Mouse (Mus musculus): ENCODE results near the gene Rtn4rl1. TPM values are rescaled to one million over a fixed set of nuclear protein-coding genes. Genes with fewer than 3 reads are reported as not detected.

The Rtn4rl1 gene
- polyA plus RNA-seq, 1 experiment: 0.40 TPM

DNA sequence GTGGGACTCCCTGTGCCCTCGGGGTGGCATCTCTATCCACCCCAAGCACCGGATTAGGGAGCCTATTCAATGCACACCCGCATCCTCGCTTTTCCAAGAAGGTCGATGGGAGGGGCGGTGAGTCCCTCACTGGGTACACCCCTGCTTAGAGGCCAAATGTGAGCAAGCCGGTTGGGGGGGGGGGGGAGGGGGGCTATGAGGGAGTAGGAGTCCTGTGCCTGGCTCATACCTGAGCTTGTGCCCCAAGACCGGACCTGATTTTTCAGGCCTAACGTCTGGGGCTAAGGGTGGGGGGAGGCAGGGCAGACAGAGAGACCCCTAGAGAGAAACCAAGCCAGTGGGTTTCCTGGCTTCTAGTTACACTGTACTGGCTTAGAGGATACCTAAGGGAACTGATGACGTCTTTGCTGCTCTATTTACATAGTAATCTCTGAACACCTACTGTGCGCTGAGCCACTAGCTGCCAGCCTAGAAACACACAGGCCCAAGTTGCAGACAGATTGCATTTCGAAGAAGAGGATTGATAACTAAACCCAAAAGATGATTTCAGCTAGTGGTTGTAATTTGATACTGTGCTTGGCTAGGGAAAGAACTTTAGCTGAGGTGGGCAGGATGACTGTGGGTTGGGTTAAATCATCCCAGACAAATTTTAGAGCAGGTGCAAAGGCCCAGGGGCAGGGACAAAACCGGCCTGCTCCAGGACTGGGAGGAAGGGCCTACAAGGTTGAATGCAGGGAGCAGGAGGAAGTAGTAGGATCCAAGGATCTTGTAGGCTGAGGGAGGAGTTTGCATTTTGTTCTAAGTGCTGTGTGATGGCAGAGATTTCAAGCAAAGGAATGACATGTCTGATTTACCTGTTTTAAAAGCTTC lies 20.7 kb downstream of the Rtn4rl1 start:
- Histone ChIP-seq H3ac (ENCODE audit: control insufficient read depth, insufficient read length, low read depth) (no peak overlapping the region), H3K79me3 (ENCODE audit: low read depth) (no peaks in the 10 kb centered on the region), H3K36me3 (ENCODE audit: control insufficient read depth, insufficient read depth) (no peaks in the 10 kb centered on the region), H3K4me3 (ENCODE audit: insufficient read depth, poor library complexity, severe bottlenecking) (no peak overlapping the region), H3K27me3 (ENCODE audit: control insufficient read depth, insufficient read depth, insufficient read length) (no peaks in the 10 kb centered on the region), H3K79me2 (ENCODE audit: control insufficient read depth, insufficient read depth) (no peaks in the 10 kb centered on the region)
- TF ChIP-seq MAX (IDR thresholded peaks at IDR 0.05) (no peak), MYOD1 (IDR thresholded peaks at IDR 0.05; ENCODE audit: control insufficient read depth, insufficient read length, low read depth) (no peak), CTCF (IDR thresholded peaks at IDR 0.05; ENCODE audit: control insufficient read depth, insufficient read depth, insufficient read length) (no peak), CEBPB (IDR thresholded peaks at IDR 0.05; ENCODE audit: low read depth) (no peak), USF1 (IDR thresholded peaks at IDR 0.05; ENCODE audit: low read depth) (no peak), MYOG (IDR thresholded peaks at IDR 0.05; ENCODE audit: control insufficient read depth, extremely low read depth, insufficient read length) (no peak), FOSL1 (IDR thresholded peaks at IDR 0.05; ENCODE audit: insufficient read depth, low read length, poor library complexity, severe bottlenecking) (no peak)

DNA sequence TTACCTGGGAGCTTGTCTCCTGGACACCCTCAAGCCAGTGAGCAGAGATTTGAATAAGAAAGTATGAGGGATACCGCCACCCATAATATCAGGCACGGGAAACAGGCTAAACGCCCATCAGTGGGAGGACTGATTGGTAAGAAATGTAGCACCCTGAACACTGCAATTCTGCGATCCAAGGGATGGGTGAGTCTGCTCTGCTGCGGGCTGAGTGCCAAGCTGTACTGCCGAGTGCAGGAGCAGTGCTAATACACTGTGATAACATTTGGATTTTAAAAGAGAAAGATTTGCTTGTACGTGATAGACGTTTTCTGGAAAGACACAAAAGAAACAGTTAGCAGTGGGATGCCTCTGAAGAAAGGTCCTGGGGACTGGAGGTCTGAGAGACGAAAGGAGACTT lies 26.5 kb downstream of the Rtn4rl1 start:
- TF ChIP-seq CTCF (IDR thresholded peaks at IDR 0.05; ENCODE audit: control insufficient read depth, insufficient read depth, insufficient read length) (no peak), MYOD1 (IDR thresholded peaks at IDR 0.05; ENCODE audit: control insufficient read depth, insufficient read length, low read depth) (no peak), USF1 (IDR thresholded peaks at IDR 0.05; ENCODE audit: low read depth) (no peak), MYOG (IDR thresholded peaks at IDR 0.05; ENCODE audit: control insufficient read depth, extremely low read depth, insufficient read length) (no peak), MAX (IDR thresholded peaks at IDR 0.05) (no peak), CEBPB (IDR thresholded peaks at IDR 0.05; ENCODE audit: low read depth) (no peak), FOSL1 (IDR thresholded peaks at IDR 0.05; ENCODE audit: insufficient read depth, low read length, poor library complexity, severe bottlenecking) (no peak)
- no peaks in the 10 kb centered on the region for H3K27me3 ChIP-seq (ENCODE audit: control insufficient read depth, insufficient read depth, insufficient read length)
- no peak overlapping the region for H3ac ChIP-seq (ENCODE audit: control insufficient read depth, insufficient read length, low read depth)
- H3K36me3 ChIP-seq (ENCODE audit: control insufficient read depth, insufficient read depth): no peaks in the 10 kb centered on the region
- H3K79me2 ChIP-seq (ENCODE audit: control insufficient read depth, insufficient read depth): no peaks in the 10 kb centered on the region
- no peaks in the 10 kb centered on the region for H3K79me3 ChIP-seq (ENCODE audit: low read depth)
- H3K4me3 ChIP-seq (ENCODE audit: insufficient read depth, poor library complexity, severe bottlenecking): no peak overlapping the region

DNA sequence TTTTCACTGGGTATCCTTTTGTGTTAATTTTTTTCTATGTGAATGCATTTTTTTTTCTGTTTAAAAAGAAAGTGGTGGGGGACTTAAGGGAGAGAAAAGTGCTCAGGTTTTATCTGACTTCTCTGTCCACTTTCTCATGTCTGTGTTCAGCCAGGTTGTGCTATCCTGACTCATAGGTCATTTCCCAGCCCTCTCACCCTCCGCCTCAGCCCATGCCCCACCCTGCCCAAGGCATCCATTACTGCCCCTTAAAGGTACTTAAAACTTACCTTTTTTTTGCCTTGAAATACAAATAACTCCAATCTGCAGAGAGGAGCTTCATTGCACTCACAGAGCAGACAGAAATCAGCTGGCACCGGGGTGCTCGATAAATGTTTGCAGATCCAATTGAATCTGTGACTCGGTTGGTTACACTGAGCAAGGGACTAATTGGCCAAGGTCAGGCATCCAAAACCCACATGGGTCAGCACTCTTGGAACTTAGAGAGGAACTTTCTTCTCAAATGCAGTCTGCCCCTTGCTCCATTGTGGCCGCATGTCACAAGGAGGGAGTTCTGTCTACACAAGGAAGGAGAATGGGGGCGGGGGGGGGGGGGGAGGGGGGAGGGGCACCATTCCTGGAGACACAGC lies 27.0 kb downstream of the Rtn4rl1 start:
- Histone ChIP-seq H3K79me2 (ENCODE audit: control insufficient read depth, insufficient read depth) (no peaks in the 10 kb centered on the region), H3ac (ENCODE audit: control insufficient read depth, insufficient read length, low read depth) (no peak overlapping the region), H3K4me3 (ENCODE audit: insufficient read depth, poor library complexity, severe bottlenecking) (no peak overlapping the region), H3K27me3 (ENCODE audit: control insufficient read depth, insufficient read depth, insufficient read length) (no peaks in the 10 kb centered on the region), H3K36me3 (ENCODE audit: control insufficient read depth, insufficient read depth) (no peaks in the 10 kb centered on the region), H3K79me3 (ENCODE audit: low read depth) (no peaks in the 10 kb centered on the region)
- TF ChIP-seq CTCF (IDR thresholded peaks at IDR 0.05; ENCODE audit: control insufficient read depth, insufficient read depth, insufficient read length) (no peak), CEBPB (IDR thresholded peaks at IDR 0.05; ENCODE audit: low read depth) (no peak), MYOG (IDR thresholded peaks at IDR 0.05; ENCODE audit: control insufficient read depth, extremely low read depth, insufficient read length) (no peak), FOSL1 (IDR thresholded peaks at IDR 0.05; ENCODE audit: insufficient read depth, low read length, poor library complexity, severe bottlenecking) (no peak), MYOD1 (IDR thresholded peaks at IDR 0.05; ENCODE audit: control insufficient read depth, insufficient read length, low read depth) (no peak), MAX (IDR thresholded peaks at IDR 0.05) (no peak), USF1 (IDR thresholded peaks at IDR 0.05; ENCODE audit: low read depth) (no peak)

DNA sequence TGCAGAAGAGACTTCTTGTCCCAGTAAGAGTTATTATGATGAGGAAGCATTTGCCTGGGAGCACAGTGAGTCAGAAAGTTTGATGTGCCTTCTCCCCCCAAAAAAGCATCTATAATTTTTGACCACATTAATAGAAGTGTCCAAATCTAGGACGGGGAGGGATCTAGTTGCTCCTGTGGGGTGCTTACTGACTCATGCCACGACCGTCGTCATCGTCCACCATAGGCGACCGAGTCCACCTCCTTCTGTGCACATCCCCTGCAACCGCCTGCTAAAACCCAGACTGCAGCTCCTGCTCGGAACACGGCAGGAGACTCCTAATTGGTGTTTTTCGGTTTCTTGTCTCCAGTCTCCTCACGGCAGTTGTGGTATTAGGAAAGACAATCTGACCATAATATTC lies 30.5 kb downstream of the Rtn4rl1 start:
- no peaks in the 10 kb centered on the region for H3K36me3 ChIP-seq (ENCODE audit: control insufficient read depth, insufficient read depth)
- TF ChIP-seq USF1 (IDR thresholded peaks at IDR 0.05; ENCODE audit: low read depth) (no peak), MAX (IDR thresholded peaks at IDR 0.05) (no peak), CTCF (IDR thresholded peaks at IDR 0.05; ENCODE audit: control insufficient read depth, insufficient read depth, insufficient read length) (no peak), FOSL1 (IDR thresholded peaks at IDR 0.05; ENCODE audit: insufficient read depth, low read length, poor library complexity, severe bottlenecking) (no peak), MYOD1 (IDR thresholded peaks at IDR 0.05; ENCODE audit: control insufficient read depth, insufficient read length, low read depth) (no peak), CEBPB (IDR thresholded peaks at IDR 0.05; ENCODE audit: low read depth) (no peak), MYOG (IDR thresholded peaks at IDR 0.05; ENCODE audit: control insufficient read depth, extremely low read depth, insufficient read length) (no peak)
- no peaks in the 10 kb centered on the region for H3K79me2 ChIP-seq (ENCODE audit: control insufficient read depth, insufficient read depth)
- no peak overlapping the region for H3ac ChIP-seq (ENCODE audit: control insufficient read depth, insufficient read length, low read depth)
- H3K27me3 ChIP-seq (ENCODE audit: control insufficient read depth, insufficient read depth, insufficient read length): no peaks in the 10 kb centered on the region
- no peaks in the 10 kb centered on the region for H3K79me3 ChIP-seq (ENCODE audit: low read depth)
- H3K4me3 ChIP-seq (ENCODE audit: insufficient read depth, poor library complexity, severe bottlenecking): no peak overlapping the region

DNA sequence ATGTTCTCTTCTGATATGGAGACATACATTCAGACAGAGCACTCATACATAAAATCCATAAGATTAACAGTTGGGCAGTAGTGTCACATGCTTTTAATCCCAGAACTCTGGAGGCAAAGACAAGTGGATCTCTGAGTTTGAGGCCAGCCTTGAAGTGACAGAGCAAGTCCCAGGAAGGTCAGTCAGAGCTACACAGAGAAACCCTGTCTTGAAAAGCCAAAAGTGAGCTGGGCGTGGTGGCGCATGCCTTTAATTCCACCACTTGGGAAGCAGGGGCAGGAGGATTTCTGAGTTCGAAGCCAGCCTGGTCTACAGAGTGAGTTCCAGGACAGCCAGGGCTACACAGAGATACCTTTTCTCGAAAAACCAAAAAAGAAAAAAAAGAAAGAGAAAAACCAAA lies 31.3 kb downstream of the Rtn4rl1 start:
- TF ChIP-seq USF1 (IDR thresholded peaks at IDR 0.05; ENCODE audit: low read depth) (no peak), FOSL1 (IDR thresholded peaks at IDR 0.05; ENCODE audit: insufficient read depth, low read length, poor library complexity, severe bottlenecking) (no peak), CTCF (IDR thresholded peaks at IDR 0.05; ENCODE audit: control insufficient read depth, insufficient read depth, insufficient read length) (no peak), MAX (IDR thresholded peaks at IDR 0.05) (no peak), CEBPB (IDR thresholded peaks at IDR 0.05; ENCODE audit: low read depth) (no peak), MYOG (IDR thresholded peaks at IDR 0.05; ENCODE audit: control insufficient read depth, extremely low read depth, insufficient read length) (no peak), MYOD1 (IDR thresholded peaks at IDR 0.05; ENCODE audit: control insufficient read depth, insufficient read length, low read depth) (no peak)
- Histone ChIP-seq H3K79me3 (ENCODE audit: low read depth) (no peaks in the 10 kb centered on the region), H3K4me3 (ENCODE audit: insufficient read depth, poor library complexity, severe bottlenecking) (no peak overlapping the region), H3K27me3 (ENCODE audit: control insufficient read depth, insufficient read depth, insufficient read length) (no peaks in the 10 kb centered on the region), H3K36me3 (ENCODE audit: control insufficient read depth, insufficient read depth) (no peaks in the 10 kb centered on the region), H3ac (ENCODE audit: control insufficient read depth, insufficient read length, low read depth) (no peak overlapping the region), H3K79me2 (ENCODE audit: control insufficient read depth, insufficient read depth) (no peaks in the 10 kb centered on the region)

All from C2C12 (cell line).